Mouse (Mus musculus) liver, embryonic 14.5 days (tissue): ENCODE measurements around the gene Armc2.

Experiments
- CTCF ChIP-seq: IDR thresholded peaks from 2 replicates; pipeline ENCODE4 v1.5.1; 2016; ENCODE audit warnings: antibody characterized with exemption, low read depth, control low read depth
- EP300 ChIP-seq: IDR thresholded peaks from 2 replicates; pipeline ENCODE4 v1.6.1; 2016; ENCODE audit warnings: antibody characterized with exemption, low read depth

DNA sequence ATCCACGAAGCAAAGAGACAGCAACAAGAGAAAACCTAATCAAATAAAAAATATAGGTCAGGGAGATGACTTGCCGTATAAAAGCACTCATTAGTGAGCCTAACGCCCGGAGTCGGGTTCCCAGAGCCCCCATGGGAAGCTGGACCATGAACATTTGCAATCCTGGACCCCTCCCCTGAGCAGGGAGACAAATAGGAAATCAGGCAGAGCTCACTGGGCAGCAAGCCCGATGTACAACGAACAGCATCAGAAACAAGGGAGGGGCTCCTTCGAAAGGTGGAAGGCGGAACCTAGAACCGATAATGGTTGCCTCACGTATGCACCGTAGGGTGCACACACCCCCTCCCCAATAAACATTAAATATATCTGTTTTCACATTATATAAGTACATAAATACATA is 39.5 kb upstream of the Armc2 start:
- TF ChIP-seq CTCF (no peak), EP300 (no peak)
